Mouse (Mus musculus): ENCODE measurements at regions not wholly inside any gene's neighbourhood (a gene's known extent, or its start where the extent isn't known, plus 50 kb on each side); places are given as distances from the start of the nearest gene placed in this dataset.

- DNase-seq (ENCODE audit: low spot score in 2 of 2), result no peak
Measured at GRCm38 (mm10) chr7:136664424-136665082, 229.9 kb upstream of the Mgmt start.

DNA sequence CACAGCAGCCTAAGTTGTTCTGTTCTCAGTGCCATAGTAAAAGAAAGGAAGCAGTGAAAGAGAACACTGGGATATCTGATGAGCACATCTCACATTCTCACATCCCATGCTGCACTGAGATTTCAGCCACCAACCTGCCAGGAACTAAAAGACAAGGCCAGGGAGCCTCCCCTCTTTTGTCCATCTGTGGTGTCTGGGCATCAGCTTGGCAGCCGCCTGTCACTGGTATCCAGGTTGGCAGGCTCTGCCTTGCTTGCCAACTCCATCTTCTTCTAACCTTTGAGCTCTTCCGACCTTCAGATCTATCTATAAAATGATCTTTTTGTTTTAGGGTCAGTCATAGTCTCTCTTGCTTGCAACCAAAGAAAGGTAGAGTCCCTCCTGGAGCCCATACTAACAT is 228.5 kb upstream of the Mgmt start:
- DNase-seq (ENCODE audit: low spot score in 2 of 2), result no peak

DNA sequence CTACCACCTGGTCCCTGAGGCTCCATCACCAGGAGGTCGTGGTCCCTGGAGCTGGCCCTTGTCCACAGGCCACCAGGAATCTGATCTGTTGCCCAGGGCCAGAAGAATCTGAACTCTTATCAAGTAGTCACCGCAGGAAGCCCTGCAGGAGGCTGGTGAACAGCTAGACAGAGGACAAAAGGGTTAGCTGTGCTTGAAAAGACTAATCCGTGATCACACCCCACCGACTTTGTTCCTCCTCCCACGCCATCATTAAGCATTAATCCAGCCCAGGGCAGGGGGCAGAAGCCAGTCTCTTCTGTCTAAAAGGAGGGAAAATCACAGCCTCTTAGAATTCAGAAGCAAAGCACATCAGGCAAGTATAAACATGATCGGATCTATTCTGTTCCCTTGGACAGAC is 227.7 kb upstream of the Mgmt start:
- no peak for DNase-seq (ENCODE audit: low spot score in 2 of 2)

- no peak for DNase-seq (ENCODE audit: low spot score in 2 of 2)
Measured at GRCm38 (mm10) chr7:136670675-136671074, 223.7 kb upstream of the Mgmt start.

DNA sequence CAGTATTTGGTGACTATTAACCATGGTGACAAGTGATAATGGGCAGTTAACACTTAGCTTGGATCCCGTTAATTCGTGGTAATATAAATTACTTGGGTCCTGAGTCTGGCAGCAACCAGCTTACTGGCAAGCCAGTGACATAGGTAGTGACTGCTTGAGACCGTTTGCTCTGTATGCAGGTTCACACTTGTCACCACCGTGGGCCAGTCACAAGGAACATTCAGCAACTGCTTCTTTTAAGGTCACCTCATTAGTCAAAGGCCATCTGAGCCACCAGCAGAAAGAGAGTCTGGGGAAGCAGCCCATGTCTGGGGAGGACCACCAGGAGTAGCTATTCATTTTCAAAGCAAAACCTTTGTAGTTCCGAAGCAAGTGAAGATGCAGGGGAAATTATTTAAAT is 220.3 kb upstream of the Mgmt start:
- no peak for DNase-seq (ENCODE audit: low spot score in 2 of 2)

- DNase-seq (ENCODE audit: low spot score in 2 of 2), result no peak
Measured at GRCm38 (mm10) chr7:136675041-136675440, 219.4 kb upstream of the Mgmt start.

- DNase-seq (ENCODE audit: low spot score in 2 of 2), result no peak
Measured at GRCm38 (mm10) chr7:136676104-136676503, 218.3 kb upstream of the Mgmt start.

DNA sequence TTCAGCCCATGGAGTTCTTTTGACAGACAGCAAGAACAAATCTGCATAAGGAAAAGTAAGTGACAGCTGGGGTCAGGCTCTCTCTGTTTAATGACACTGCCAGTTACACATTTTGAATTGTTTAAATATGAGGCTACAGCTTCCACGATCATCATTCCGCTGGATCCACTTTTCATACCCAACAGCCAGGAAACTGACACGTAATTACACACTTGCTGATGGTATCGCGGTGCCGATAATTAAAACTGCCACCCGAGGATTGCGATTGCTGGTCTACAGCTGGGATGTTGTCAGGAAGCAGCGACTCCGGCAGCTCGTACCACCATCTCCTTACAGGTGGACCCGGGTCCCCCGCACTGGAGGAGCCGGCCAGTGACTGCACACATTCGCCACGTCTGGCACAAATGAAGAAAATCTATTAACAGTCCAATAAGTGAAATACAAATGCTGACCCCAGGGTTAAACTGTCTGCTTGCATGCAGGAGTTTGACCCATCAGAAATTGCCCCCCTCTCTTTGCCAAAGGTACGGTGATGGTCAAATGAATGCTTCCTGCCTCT is 217.3 kb upstream of the Mgmt start:
- no peak for DNase-seq (ENCODE audit: low spot score in 2 of 2)

DNA sequence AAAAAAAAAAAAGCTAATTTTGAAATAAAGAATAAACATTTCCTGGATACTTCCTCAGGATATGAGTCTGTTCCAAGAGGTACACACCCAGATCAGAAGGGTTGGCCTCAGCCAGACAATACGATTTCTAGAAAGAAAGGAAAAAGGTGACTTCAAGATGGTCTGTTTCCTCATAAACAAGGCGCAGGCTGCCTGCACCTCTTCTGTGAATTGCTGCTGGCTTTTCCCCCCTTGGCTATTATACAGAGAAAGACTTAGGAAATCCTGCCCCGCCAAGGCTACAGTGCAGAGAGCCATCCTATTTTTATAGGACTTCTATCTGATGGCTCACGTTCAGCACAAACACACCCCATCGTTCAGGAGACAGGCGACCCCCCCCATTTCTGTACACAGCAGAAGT is 204.8 kb upstream of the Mgmt start:
- no peak for DNase-seq (ENCODE audit: low spot score in 2 of 2)

DNA sequence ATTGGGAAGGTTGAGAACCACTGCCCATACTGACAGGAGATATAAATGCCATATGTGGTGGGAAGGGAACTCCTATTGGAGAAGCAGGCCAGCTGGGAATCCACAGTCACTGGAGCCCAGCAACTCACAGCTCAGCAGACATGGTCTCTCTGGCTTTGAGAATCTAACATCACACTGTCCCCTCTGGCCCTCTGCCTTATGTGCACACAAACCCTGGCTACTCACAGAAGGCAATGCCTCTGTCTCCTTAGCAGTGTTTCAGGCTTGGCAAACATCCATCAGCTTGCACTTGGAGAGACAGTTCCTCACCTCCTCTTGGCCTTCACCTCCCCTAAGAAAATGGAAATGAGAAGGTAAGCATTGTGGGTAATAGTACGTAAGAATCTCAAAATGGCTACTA is 188.2 kb upstream of the Mgmt start:
- no peak for DNase-seq (ENCODE audit: low spot score in 2 of 2)

DNA sequence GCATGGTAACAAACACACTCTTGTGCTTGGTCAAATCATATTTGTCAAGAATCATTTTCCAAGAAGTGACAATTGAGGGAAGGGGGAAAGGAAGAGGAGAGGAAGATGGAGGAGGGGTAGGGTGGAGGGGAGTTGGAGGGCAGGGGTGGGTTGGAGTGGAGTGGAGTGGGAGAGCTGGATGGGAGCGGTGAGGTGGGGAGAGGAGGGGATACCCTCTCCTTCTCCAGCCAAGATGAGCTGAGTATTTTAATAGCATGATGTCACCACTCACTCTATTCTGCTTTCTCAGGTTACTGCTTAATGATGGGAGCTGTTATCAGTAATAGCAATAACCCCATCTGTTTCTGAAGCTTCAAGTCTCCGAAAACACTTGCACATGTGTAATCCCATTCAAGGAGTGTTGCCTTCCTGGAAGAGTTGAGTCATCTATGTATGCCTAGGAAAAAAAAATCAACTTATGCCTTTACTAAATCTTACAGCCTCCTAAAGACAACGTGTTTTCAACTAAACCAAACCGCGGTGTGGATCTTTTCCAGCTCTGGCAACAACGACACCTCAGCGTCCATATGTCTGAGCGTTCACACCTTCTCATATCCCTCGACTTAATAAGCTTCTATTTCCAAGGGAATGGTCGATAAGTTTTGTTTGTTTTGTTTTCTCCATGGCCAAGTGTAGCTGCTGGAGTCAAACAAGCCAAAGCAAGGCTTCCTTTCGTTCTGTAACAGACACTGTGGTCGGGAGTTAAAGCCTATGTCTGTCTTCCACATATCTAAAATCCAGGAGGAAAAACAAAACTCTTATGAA is 187.0 kb upstream of the Mgmt start:
- no peak for DNase-seq (ENCODE audit: low spot score in 2 of 2)

DNA sequence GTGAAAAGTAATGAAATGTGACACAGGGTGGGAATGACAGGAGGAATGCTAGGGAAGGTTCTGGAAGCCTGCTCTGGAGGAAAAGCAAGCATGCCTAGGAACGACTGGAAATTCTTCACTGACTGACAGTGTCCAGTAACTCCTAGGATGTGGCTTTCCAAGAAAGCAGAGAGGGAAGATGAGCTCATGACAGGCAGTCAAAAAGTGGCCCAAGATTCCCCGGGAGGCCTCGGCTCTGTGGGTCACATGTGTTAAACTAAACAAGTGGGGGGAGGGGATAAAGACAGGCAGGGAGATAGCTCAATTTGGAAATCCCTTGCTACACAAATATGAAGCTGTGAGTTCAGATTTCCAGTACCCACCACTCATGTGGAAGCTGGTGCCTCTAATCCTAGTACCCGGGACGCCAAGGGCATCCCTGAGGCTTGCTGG is 186.4 kb upstream of the Mgmt start:
- no peak for DNase-seq (ENCODE audit: low spot score in 2 of 2)

- no peak for DNase-seq (ENCODE audit: low spot score in 2 of 2)
Measured at GRCm38 (mm10) chr7:136710653-136711052, 183.8 kb upstream of the Mgmt start.

DNA sequence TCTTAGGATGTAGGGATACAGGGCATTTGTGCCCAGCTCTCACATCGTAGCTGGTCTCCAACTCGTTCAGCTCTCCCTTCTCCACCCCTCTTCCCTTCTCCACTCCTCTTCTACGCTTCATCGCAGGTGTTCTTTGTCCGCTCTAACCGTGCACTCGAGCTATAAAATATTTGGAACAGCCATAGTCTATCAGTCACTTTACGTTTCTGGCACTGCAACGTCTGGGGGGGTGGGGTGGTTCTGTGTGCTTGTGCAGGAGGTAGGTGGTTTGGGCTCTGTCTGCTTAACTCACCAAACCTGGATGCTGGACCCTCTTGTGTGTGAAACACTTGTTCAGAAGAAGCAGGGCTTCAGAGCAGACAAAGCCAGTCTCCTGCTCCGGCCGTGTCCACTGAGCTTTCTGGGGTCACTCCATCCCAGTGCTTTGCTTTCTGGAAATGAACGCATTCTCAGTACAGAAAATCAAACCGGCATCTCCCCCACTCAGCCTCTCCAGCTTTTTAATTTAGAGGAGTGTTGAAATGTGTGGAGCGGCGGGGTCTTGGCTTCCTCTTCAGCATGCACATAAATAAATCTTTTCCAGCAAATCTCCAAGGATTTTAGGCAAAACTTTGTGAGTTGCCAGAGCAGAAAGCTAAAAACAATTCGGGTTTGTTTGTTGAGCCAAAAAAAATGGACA is 181.3 kb upstream of the Mgmt start:
- no peak for DNase-seq (ENCODE audit: low spot score in 2 of 2)

DNA sequence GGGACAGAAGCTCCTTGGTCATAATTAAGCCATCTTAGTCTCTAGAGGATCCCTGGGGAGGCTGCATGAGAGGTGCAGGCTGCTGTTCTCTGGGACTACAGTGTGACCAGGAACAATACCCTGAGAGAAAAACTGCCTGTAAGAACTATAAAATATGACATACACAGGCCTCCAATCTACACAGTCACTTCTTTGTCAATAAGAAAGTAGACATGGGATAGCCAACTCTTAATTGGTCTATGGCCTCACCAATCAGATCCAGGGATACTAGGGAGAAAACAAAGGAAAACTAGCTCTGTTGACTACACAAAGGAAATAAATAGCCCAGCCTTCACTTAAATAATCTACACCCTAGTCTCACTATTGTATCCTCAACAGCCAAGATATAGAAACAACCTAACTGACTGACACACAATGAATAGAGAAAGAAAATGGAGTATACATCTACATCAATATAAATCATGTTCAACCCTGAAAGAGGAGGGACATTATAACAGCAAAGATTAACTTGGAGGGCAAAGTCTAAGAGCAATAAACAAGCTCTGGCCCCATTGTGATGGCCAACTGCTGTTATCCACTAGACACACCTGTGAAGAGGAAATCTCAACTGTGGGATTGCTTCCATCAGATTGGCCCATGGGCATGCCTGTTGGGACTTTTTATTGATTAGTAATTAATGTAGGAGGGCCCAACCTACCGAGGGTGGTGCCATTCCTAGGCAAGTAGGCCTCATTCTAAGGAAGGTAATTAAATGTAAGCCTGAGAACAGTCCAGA is 166.6 kb upstream of the Mgmt start:
- DNase-seq (ENCODE audit: low spot score in 2 of 2), result no peak

DNA sequence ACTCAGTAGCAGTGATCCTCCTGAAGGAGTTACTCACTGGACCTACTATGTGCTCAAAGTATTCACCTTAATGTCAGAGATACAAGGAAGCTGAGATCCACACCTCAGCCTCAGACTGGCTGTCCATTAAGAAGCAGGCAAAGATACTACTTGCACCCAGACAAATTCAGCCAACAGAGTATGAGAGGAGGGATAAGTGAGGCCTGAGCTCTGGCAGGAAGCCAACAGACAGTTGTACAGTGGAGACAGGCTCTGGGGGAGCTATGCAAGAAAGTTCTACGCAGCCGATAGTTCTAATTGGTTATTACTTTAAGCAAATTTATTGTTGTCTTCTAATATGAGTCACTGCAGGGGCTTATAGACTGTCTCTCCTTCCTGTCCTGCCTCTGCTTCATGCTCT is 152.2 kb upstream of the Mgmt start:
- no peak for DNase-seq (ENCODE audit: low spot score in 2 of 2)

- DNase-seq (ENCODE audit: low spot score in 2 of 2), result no peak
Measured at GRCm38 (mm10) chr7:136745412-136745811, 149.0 kb upstream of the Mgmt start.

DNA sequence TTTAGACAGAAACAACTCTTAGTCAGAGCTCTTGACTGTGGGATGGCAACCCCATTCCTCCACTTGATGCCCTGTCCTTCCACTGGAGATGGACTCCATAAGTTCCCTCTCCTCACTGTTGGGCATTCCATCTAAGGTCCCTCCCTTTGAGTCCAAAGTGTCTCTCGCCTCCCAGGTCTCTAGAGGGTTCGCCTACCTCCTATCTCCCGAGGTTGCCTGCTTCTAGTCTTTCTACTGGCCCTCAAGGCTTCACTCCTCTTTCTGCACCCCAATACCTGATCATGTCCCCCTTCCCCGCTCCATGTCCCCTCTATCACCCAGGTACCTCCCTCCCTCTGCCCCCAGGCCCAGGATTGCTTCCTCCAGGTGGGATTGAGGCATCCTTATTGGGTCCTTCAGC is 142.9 kb upstream of the Mgmt start:
- no peak for DNase-seq (ENCODE audit: low spot score in 2 of 2)

GRCm38 (mm10) chr7:136754821-136755220 is 139.6 kb upstream of the Mgmt start:
- DNase-seq (ENCODE audit: low spot score in 2 of 2), result no peak

- no peak for DNase-seq (ENCODE audit: low spot score in 2 of 2)
Measured at GRCm38 (mm10) chr7:136765026-136765425, 129.4 kb upstream of the Mgmt start.

DNA sequence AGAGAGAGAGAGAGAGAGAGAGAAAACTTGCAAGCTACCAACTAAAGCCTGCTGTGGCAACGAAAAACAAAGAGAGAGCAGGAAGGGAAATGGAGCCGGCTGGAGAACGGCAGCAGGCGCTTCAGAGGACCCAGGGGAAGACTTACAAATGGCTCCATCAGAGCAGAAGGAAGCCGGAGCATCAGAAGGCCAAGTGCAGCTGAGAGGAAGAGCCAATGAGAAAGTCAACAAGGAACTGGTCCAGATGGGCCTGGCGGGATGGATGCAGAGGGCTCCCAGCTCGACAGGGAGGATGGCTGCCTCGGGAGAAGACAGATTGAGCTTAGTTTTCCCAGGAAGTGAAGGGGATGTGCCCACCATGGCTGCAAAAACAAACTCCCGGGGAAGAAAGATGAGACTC is 127.2 kb upstream of the Mgmt start:
- DNase-seq (ENCODE audit: low spot score in 2 of 2), result no peak

- no peak for DNase-seq (ENCODE audit: low spot score in 2 of 2)
Measured at GRCm38 (mm10) chr7:136780708-136781107, 113.7 kb upstream of the Mgmt start.

Data from spleen, postnatal 14 days (tissue).